Mouse (Mus musculus) neutrophil, adult 5-6 weeks (primary cell): ENCODE data around the gene BC061237. TPM values are rescaled to one million over a fixed set of nuclear protein-coding genes. Genes with fewer than 3 reads are reported as not detected.
"Not testable (repeated sequence)": the region's sequence is repeated elsewhere in the genome, so short reads cannot be mapped to it uniquely, and the experiment has no call there.

Experiments
- ATAC-seq: fragments of 151-379, 151-347 bp; 2 replicates; pipeline ENCODE4 v1.8.0; 2017; ENCODE audit warnings: mild to moderate bottlenecking, moderate TSS enrichment; ENCODE audit not compliant: insufficient number of reproducible peaks, poor library complexity, low FRiP score, severe bottlenecking; ENCODE audit errors: extremely low read depth
- total RNA-seq: library from RNA; stranded (forward); fragments of 200-1000 nt; gene quantifications from 2 replicates; pipeline ENCODE4 v1.2.3, GENCODE M21; 2017

The BC061237 gene
- total RNA-seq = not detected in 2 replicates

DNA sequence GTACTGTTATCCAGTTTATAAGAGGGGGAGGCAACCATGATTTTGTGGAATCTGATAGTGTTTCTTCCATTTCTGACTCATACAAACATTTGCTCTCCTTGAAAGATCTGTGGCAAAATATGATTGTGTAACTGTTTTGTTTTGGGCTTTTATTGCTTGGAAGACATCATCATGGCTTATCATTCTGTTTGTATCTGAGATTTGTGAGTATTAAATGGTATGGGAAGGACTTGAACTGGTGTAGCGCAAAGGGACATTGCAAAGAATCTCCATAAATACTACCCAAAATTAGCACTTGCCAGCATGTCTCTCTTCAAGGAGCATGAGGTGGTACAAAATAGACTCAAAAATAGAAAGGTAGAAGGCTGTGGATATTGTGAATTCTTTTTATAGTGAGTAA is at the start of gene BC061237:
Gene BC061237, plus strand, starts transcription at position 301 of the 400 bp plus-strand sequence.
- ATAC-seq = not testable (repeated sequence)

DNA sequence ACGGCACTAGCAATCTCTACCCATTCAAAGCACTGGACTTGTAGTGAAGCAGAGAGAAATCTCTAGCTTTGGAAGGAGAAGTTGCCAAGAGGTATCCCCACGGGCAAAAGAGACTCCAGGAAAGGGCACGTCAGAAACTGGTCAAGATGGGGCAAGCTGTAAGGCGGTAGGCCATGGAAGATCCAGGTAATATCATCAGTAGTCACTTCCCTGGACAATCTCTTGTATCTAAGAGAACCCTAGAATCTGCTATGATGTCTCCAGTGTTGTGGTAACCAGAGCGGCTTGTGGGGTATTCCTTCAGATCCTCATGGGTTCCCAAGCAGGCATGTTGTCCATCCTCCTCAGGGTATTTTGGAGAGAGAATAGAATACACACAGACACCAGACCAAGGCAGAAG is 25.7 kb downstream of the BC061237 start, which contains the start of gene Gm17093:
Gene Gm17093, plus strand, starts transcription at position 301 of the 400 bp plus-strand sequence.
- not testable (repeated sequence) for ATAC-seq

DNA sequence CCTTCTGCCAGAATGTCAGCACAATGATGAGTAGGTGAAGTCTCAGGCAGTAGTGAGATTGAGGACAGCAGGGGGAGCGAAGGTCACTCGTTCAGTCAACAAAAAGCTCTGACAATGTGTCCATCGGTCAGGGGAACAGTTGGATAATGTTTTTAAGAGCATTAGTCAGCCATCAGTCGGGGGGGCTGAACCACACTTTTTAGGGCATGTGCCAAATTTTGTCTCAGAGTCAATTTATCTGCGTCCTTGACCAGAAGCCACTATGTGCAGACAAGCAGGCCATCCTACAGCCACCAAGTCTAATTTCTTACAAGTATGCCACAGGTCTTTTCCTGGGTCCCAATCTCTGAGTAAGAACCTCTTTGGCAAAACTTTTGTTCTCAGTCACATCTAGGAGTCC is 55.7 kb downstream of the BC061237 start:
- not testable (repeated sequence) for ATAC-seq

Other genes with a start within 250 kb of the BC061237 start
- gene Gm8220, start 206.9 kb upstream of the BC061237 start, total RNA-seq = not detected in 2 replicates
- not detected in 2 replicates for gene Gm5930, start 153.9 kb upstream of the BC061237 start, total RNA-seq
- not detected in 2 replicates for gene Gm8229, start 127.1 kb upstream of the BC061237 start, total RNA-seq
- gene Gm3371, start 81.8 kb upstream of the BC061237 start, total RNA-seq = not detected in 2 replicates
- not detected in 2 replicates for gene Gm8232, start 58.8 kb upstream of the BC061237 start, total RNA-seq
- not detected in 2 replicates for gene Gm17093, start 25.8 kb downstream of the BC061237 start, total RNA-seq
- not detected in 2 replicates for gene Gm8247, start 90.7 kb downstream of the BC061237 start, total RNA-seq
- not detected in 2 replicates for gene Gm5624, start 135.5 kb downstream of the BC061237 start, total RNA-seq
- gene Gm8257, start 214.0 kb downstream of the BC061237 start, total RNA-seq = not detected in 2 replicates